Mouse (Mus musculus) liver, adult 2 months (tissue): ENCODE results near the gene Ric8b.

ENCODE experiments used
- CTCF ChIP-seq: fragments of 200-500 bp; IDR thresholded peaks from 2 replicates; pipeline ENCODE4 v1.5.1; 2011; ENCODE audit warnings: low read depth, low read length, control low read depth
- POLR2A ChIP-seq: fragments of 200-500 bp; IDR thresholded peaks from 2 replicates; pipeline ENCODE4 v1.6.1; 2011; ENCODE audit warnings: low read length, control low read depth; ENCODE audit not compliant: insufficient read depth; ENCODE audit errors: extremely low read depth

GRCm38 (mm10) chr10:84975264-84975663, 57.8 kb downstream of the Ric8b start:
- TF ChIP-seq POLR2A (no peak), CTCF (no peak)
